Mouse (Mus musculus): ENCODE data around the gene Amigo1.

Amigo1 gene

DNA sequence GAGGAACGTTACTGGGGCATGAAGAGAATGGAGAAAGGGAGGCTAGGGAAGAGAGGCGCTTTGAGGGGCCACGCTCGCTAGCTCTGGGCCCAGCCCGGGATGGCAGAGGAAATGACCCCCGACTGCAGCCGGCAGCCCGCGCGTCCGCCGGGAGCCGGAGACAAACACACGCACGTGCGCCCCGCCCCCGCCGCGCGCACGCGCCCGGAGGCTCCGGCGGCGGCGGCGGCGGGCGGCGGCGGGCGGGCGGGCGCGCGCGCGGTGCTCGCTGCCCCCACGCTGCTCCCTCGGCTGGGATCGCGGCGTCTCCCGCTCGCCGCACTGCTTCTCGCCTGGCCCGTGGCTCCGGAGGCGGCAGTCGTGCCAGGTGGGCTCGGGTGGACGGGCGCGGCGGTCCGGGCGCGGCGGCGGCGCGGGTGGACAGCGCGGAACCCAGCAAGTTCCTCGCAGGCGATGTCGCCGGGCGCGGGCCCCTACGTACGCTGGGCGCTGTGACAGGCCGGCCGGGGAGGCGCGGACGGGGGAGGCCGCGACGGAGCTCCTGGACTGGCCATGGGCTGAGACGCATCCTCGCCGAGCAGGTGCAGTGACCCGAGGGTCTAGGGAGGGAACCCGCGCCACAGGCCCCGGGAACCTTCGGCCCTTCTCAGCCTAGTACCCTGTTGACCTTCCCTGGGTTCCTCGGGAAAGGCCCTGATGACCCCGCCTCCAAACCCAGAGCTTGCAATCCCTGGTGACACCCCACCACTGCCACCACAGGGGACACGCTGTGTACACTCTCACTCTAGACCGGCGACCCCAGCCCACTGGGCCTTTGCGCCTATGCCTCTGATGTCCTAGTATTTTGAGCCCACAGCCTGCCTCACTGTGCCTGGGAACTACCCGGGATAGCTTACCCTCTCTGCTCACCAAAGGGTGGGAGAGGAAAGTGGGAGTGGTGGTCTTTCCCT lies at the start of gene Amigo1:
Gene Amigo1 (plus strand): TSS at position 238 of the 950 bp plus-strand sequence.
- DNase-seq: no peak

GRCm38 (mm10) chr3:108139113-108139512 lies 47.0 kb upstream of the Amigo1 start:
- no peak for DNase-seq

GRCm38 (mm10) chr3:108140786-108141185 lies 45.3 kb upstream of the Amigo1 start:
- no peak for DNase-seq

DNA sequence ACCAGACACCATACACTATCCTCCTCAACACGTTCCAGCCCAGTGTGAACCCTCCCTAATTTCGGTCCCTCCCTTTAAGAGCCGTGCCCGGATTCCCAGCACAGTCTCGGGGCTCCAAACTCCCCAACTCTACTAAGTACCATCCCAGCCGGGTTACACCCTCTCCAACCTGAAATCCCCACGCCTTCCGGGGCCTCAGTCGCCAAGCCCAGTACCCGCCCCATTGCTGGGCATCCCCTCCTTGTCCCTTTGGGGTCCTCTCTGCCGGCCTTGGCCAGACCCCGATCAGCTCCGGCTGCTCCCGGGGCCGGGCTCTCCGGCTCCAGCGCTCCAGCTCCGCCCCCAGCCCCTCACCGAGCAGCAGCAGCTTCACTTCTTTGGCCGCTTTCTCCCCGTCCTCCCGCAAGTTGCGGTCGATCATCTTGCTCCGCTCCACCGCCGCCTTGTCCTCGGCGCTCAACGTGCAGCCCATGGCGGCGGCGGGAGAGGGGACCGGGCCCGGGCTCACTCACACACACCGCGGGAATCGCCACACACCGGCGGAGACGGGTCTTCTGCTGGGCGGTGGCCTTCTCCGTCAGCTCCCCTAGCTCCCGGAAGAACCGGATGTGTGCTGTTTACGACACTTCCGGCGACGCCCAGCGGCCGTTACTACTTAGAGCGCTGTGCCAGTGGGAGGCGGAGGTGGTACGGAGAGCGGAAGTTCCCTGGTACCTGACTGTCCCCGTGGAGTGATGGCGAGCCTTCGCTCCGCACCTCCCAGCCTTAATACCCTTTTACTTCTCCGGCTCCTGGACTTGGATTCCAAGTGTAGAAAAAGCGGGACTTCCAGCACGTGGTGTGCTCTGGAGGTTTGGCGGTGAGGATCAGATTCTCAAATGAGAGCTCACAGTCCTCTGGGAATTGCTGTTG lies 40.3 kb upstream of the Amigo1 start, which contains the start of gene Gnai3:
Gene Gnai3 (minus strand): TSS at position 613 of the 912 bp plus-strand sequence.
- DNase-seq: peak; percentile 86

DNA sequence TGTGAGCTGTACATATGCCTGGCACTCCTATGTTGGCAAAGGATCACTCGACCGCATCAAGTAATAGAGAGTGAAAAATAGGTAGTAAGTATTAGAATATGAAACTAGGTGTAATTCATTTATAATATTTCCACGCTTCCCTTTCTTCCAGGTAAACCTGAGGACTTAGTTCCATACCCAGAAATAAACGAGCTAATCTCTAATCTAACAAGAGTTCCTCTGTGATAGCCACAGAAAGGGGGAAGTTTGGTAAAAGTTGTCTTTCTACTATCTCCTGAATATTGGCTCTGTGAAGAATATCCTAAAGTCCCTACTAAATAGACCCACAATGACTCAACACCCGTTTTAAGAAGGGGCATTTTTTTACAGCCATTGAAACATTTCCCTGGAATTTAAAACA lies 39.5 kb upstream of the Amigo1 start:
- DNase-seq: no peak

GRCm38 (mm10) chr3:108147386-108148235 lies 38.5 kb upstream of the Amigo1 start:
- DNase-seq: peak; percentile 90

DNA sequence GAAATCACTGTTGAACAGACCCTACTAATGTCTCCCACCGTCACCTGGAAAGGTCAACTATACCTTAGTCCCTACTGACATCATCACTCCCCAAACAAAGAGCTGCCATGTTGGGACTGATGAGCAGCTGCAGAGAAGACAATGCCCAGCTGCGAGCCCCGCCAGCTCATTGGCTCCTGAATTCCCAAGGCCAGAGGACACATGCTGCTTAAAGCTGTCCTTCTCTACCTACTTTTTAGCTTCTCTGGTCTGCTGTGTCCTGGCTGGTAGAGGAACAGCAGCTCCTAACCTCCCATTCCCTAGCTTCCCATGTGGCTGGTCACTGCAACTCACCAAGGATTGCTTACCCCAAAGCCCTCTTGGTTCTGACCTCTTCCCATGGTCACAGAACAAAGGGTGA lies 33.8 kb upstream of the Amigo1 start:
- no peak for DNase-seq

DNA sequence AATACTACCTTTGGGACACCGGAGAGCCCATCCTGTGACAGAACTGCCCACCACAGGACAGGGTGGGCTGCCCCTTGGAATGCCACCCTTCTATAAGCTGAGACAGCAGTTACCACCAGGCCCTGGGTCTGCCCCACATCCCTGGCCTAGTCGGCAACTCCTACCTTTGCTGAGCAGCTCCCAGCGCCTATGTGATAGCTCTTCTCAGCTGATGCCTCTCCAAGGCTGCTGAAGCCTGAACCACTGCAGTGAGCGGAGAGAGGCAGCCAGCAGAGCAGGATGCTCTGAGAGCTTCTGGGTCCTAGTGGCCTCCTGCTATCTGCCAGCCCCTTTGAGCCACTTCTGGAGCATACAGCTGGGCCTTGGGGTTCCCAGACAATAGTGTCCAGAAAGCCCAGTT lies 31.5 kb upstream of the Amigo1 start, which contains the start of gene Gpr61:
Gene Gpr61 (minus strand): TSS at position 227 of the 400 bp plus-strand sequence.
- DNase-seq: peak; percentile 72

DNA sequence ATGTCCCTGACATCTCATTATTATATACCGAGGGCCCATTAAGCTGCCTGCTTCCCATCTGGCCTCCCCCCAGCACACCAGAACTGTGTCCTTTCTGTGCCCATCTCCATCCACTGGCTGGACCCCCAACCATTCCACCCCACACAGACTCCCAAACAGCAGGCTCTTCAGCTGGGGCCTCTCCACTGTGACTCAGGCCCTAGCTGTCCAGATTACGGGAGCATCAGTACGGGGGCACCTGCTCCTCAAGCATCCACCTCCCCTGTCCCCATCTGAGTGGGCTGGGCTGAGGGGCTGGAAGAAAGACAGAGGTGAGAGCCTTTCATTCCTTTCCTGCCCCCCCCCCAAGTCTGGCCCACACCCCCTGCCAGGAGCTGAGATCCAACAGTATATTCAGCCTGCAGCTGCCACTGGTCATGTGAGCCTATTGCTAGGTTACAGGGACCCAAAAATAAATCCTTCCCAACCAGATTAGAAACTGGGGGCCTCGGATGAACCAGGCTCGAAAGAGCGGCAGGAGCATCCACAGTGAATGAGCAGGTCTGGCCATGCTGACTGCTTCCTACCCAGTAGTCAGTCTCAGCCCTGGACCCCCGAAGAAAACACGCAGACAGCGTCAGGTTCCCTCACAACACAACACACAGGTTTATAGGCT lies 27.6 kb upstream of the Amigo1 start:
- peak; percentile 48 for DNase-seq

- no peak for DNase-seq
Measured at GRCm38 (mm10) chr3:108164091-108164490, 22.0 kb upstream of the Amigo1 start.

DNA sequence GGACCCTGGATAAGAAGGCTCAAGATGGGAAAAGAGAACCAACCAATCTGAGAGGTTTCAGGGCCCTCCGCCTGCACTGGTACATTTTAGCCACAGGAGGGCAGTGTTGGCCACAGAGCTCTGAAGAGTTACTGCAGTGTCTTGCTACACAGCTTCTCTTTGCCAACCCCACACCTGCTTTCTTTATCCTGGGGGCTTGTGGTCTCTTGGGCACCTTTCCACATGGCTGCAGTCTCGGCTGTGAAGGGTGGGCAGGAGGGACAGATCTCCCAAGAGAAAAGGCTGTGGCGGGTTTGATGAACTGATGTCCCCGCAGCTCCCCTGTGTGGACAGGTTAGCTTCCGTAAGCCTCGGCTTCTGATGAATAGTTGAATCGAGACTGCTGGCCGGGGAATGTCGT lies 21.3 kb upstream of the Amigo1 start:
- DNase-seq: peak; percentile 74

GRCm38 (mm10) chr3:108165532-108166315 lies 20.4 kb upstream of the Amigo1 start:
- DNase-seq: no peak

DNA sequence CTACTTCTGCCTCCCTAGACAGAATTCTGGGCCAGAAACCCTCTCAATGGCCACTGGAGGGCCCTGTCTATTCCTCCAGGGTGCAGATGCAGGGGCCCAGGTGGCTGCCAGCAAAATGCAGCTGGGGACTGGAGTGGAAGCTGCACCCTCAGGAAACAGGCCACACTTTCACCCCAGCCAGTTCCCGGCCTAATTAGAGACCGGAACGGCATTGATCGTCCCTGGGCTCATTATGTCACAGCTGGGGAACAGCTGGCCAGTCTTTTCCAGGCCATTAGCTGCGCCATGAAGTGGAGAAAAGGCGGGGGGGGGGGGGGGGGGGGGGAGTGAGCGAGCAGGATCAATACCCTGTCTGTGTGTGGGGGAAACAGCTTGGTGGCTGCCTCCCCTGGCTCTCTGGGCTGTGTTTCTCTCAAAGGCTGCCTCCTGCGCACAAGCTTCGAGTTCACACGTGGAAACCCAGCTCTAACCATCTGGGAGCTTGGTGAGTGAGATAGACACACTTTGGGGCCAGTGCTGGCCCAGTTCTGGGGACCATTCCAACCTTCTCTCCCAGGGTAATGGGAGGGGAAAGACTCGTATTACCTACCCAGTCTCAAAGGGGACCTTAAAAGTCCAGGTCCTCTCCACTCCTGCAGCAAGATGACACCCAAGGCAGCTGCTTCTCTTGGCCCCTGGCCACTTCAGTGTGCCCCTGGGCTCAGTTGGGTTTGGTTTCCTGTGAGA lies 19.5 kb upstream of the Amigo1 start:
- DNase-seq: peak; percentile 55

GRCm38 (mm10) chr3:108167499-108167898 lies 18.6 kb upstream of the Amigo1 start:
- no peak for DNase-seq

- DNase-seq: no peak
Measured at GRCm38 (mm10) chr3:108169199-108169598, 16.9 kb upstream of the Amigo1 start.

DNA sequence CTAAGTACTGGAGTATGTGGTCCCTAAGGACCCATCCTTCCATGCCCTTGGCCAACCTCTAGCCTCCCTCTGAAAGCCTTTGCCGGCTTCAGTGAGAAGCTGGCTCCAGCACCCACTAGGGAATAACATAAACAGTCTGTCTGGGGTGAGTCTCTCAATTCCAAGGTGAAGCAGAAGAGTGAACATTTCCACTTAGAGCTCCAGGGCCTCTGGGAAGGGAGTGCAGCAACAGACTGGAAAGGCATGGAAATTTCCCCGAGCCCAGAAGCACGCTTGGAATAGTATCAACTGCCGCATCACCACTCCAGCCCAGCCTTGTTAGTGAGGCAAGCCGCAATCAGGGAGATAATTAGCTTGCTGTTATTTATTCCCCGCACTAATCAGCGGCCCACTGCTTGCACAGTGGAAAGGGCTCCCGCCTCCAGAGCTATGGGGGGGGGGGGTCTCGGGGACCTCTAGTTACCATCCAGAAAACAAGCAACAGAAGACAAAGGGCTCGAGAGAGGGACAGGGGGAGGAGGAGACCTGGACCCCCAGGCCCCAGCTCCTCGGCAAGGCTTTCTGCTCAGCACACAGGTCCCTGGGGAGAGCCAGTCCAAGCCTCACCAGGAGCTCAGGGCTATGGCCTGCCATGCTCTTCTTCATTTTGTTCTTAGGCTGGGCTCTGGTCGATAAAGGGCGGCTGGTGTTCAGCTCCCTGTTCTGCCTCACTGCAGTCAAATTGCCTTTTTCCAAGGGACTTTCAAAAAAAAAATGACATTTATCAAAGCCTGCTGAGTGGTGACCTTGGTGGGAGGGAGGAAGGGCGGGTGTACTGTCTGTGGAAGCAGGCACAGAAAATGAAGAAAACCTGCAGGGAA lies 11.2 kb upstream of the Amigo1 start:
- no peak for DNase-seq

- DNase-seq: no peak
Measured at GRCm38 (mm10) chr3:108178756-108179715, 7.1 kb upstream of the Amigo1 start.

GRCm38 (mm10) chr3:108180514-108180913 lies 5.6 kb upstream of the Amigo1 start:
- DNase-seq: no peak
